Mouse (Mus musculus) forebrain, embryonic 11.5 days (tissue): Measurements from ENCODE around the gene Bmp2k. TPM values are rescaled to one million over a fixed set of nuclear protein-coding genes. Genes with fewer than 3 reads are reported as not detected.

ENCODE experiments used
- ATAC-seq: fragments of 200-750 bp; cut with Nextera tagmentation; replicated peaks from 2 replicates; pipeline ENCODE4 v1.8.0; 2017; ENCODE audit warnings: moderate TSS enrichment; ENCODE audit not compliant: low FRiP score
- DNase-seq: peaks from one replicate; pipeline ENCODE4 v3.0.0-alpha.2; 2017; ENCODE audit warnings: low spot score
- H3K27ac ChIP-seq: fragments of 300-500 bp; sonication (generic); 2 replicates; pipeline ENCODE4 v1.5.1; 2014; ENCODE audit warnings: low read depth, low read length
- H3K27me3 ChIP-seq: fragments of 300-500 bp; sonication (generic); 2 replicates; pipeline ENCODE4 v1.6.1; 2014; ENCODE audit warnings: mild to moderate bottlenecking, low read length, mixed read lengths; ENCODE audit not compliant: control insufficient read depth, insufficient read depth
- H3K36me3 ChIP-seq: fragments of 300-500 bp; sonication (generic); 2 replicates; pipeline ENCODE4 v1.6.1; 2014; ENCODE audit warnings: mild to moderate bottlenecking, low read length, moderate library complexity, mixed read lengths; ENCODE audit not compliant: control insufficient read depth, insufficient read depth
- H3K4me1 ChIP-seq: fragments of 300-500 bp; sonication (generic); replicated peaks from 2 replicates; pipeline ENCODE4 v1.6.1; 2014; ENCODE audit warnings: low read length, mixed read lengths; ENCODE audit not compliant: control insufficient read depth, insufficient read depth
- H3K4me2 ChIP-seq: fragments of 300-500 bp; sonication (generic); 2 replicates; pipeline ENCODE4 v1.6.1; 2014; ENCODE audit warnings: low read depth, mild to moderate bottlenecking, low read length, moderate library complexity, mixed read lengths; ENCODE audit not compliant: severe bottlenecking
- H3K4me3 ChIP-seq: fragments of 300-500 bp; sonication (generic); 2 replicates; pipeline ENCODE4 v1.5.1; 2014; ENCODE audit warnings: low read depth, low read length
- H3K9ac ChIP-seq: fragments of 300-500 bp; sonication (generic); 2 replicates; pipeline ENCODE4 v1.6.1; 2014; ENCODE audit warnings: low read length
- H3K9me3 ChIP-seq: fragments of 300-500 bp; sonication (generic); 2 replicates; pipeline ENCODE4 v1.6.1; 2016; ENCODE audit warnings: low read length, mixed read lengths; ENCODE audit not compliant: control insufficient read depth
- WGBS: fragments of 180-500 bp; shearing (Covaris S2); extraction: QIAGEN DNeasy Blood & Tissue Kit; methylation state at CpG from one replicate; pipeline ENCODE4 v1.1.7; 2014; 5-methylcytosine and 5-hydroxymethylcytosine counted together
- polyA plus RNA-seq: library from polyadenylated mRNA; unstranded; fragments of >200 nt; fragmentation: Nextera tagmentation; extraction: Ambion mirVana; gene quantifications from 2 replicates; pipeline ENCODE4 v1.2.1, GENCODE M21; 2014

Gene Bmp2k
- polyA plus RNA-seq, 1 experiment from 2014 or later: 10.2 TPM

GRCm38 (mm10) chr5:96956926-96957325 lies 40.6 kb upstream of the Bmp2k start:
- WGBS: 34% methylated on average over 3 of the region's 3 CpGs

DNA sequence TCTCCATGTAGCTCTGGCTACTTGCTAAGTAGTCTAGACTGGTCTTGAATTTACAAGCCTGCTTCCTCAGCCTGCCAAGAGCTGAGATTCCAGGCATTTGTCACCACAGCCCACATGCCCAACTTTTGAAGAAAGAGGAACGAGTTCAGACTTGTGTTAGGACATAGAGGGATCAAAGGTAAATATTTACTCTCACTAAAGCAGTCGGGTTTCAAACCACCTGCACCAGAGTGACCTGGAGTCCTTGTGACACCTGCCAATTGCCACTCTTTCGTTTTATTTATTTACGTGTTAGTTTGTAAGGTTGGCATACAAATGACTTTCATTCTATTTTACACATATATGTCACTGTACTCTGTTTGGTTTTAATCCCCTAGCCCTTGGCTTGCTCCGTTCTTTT lies 36.4 kb upstream of the Bmp2k start:
- Histone ChIP-seq H3K4me2 (no peak overlapping the region), H3K9me3 (no peaks in the 10 kb centered on the region), H3K4me3 (no peak overlapping the region), H3K4me1 (peaks cover 2% of the 10 kb centered on the region; the same call in 1 of the 2 replicates), H3K9ac (no peak overlapping the region), H3K27ac (no peak overlapping the region), H3K27me3 (no peaks in the 10 kb centered on the region), H3K36me3 (no peaks in the 10 kb centered on the region)
- no peak for ATAC-seq
- no peak for DNase-seq
- 84% methylated on average over 5 of the region's 5 CpGs for WGBS

More at GRCm38 (mm10) chr5:96956926-96957325, 40.6 kb upstream of the Bmp2k start:
- no peak overlapping the region for H3K9ac ChIP-seq
- ATAC-seq (no peak), DNase-seq (no peak)
- H3K27me3 ChIP-seq: no peaks in the 10 kb centered on the region
- no peak overlapping the region for H3K4me2 ChIP-seq
- H3K27ac ChIP-seq: no peak overlapping the region
- no peaks in the 10 kb centered on the region for H3K9me3 ChIP-seq
- no peaks in the 10 kb centered on the region for H3K36me3 ChIP-seq
- H3K4me1 ChIP-seq: no peaks in the 10 kb centered on the region; the same call in 1 of the 2 replicates
- H3K4me3 ChIP-seq: no peak overlapping the region

DNA sequence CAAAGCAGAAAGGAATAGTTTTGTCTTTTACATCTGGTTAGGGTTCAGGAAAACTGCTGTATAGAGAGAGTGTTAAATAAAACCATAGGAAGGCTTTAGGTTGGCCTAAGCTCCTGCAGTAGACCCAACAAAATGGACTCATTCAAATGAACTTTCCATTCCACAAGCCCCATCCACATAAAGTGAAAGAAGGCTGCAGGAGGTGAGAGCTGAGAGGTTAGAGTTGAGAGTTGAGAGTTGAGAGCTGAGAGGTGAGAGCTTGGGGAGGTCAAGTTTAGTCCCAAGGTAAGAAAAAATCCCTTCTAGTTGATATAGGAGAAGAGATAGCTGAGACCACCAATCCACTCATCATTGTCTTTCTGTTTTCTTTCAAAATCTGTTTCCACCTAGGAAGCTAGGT lies 35.6 kb upstream of the Bmp2k start:
- no peak overlapping the region for H3K4me3 ChIP-seq
- no peak overlapping the region for H3K4me2 ChIP-seq
- no peak overlapping the region for H3K27ac ChIP-seq
- no peak for ATAC-seq
- peaks cover 2% of the 10 kb centered on the region; the same call in 1 of the 2 replicates for H3K4me1 ChIP-seq
- H3K9me3 ChIP-seq: no peaks in the 10 kb centered on the region
- H3K36me3 ChIP-seq: no peaks in the 10 kb centered on the region
- no peaks in the 10 kb centered on the region for H3K27me3 ChIP-seq
- no peak overlapping the region for H3K9ac ChIP-seq
- no peak for DNase-seq

DNA sequence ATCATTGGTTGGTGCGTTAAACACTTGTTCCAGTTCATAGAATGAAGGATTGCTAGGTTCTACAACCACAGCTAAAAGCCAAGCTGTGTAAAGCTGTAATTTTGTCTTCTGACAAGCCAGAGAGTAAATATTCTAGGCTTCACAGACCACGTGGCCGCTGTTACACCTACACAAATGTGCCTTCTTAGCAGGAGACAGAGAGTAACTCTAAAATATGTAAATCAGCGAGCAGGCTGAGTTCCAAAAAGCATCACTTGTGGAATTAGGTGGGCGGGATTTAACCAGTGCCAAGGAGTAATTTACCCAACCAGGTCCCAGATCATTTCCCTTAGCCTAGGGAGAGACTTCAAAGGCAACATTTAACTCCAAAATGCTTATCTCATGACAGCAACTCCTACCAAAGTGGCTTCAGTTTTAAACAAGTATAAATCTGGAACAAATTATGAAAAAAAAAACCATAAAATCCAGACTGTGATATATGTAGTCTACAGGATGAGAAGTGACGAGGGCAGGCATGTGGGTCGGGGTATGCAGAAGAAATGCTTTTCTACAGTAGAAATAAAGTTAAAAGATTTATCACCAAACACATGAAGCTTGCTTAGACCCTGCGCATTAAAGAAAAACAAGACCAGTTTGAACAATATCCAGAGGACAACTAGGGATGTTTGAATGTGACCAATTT lies 35.1 kb upstream of the Bmp2k start:
- no peak for ATAC-seq

GRCm38 (mm10) chr5:96962934-96963301 lies 34.6 kb upstream of the Bmp2k start:
- no peak overlapping the region for H3K27ac ChIP-seq
- 95% methylated on average over 6 of the region's 6 CpGs for WGBS

More for the DNA sequence above, 35.1 kb upstream of the Bmp2k start:
- Histone ChIP-seq H3K36me3 (no peaks in the 10 kb centered on the region), H3K4me1 (peaks cover 2% of the 10 kb centered on the region; the same call in 1 of the 2 replicates), H3K9me3 (no peaks in the 10 kb centered on the region), H3K4me2 (no peak overlapping the region), H3K9ac (no peak overlapping the region), H3K27me3 (no peaks in the 10 kb centered on the region), H3K27ac (no peak overlapping the region), H3K4me3 (no peak overlapping the region)
- 77% methylated on average over 8 of the region's 8 CpGs for WGBS
- DNase-seq: no peak

GRCm38 (mm10) chr5:96964062-96965028 lies 33.1 kb upstream of the Bmp2k start:
- peak overlapping the region; percentile 21; the same call in 1 of the 2 replicates for H3K4me2 ChIP-seq
- no peaks in the 10 kb centered on the region for H3K36me3 ChIP-seq
- H3K4me1 ChIP-seq: peaks cover 2% of the 10 kb centered on the region; the same call in 1 of the 2 replicates
- peak overlapping the region; percentile 2; the same call in 1 of the 2 replicates for H3K4me3 ChIP-seq
- H3K9me3 ChIP-seq: no peaks in the 10 kb centered on the region
- H3K9ac ChIP-seq: no peak overlapping the region
- peak; percentile 63 for DNase-seq
- H3K27ac ChIP-seq: peak overlapping the region; percentile 39; the same call in 1 of the 2 replicates
- 2% methylated on average over 14 of the region's 14 CpGs for WGBS
- H3K27me3 ChIP-seq: no peaks in the 10 kb centered on the region
- peak; percentile 70 for ATAC-seq

More at GRCm38 (mm10) chr5:96962934-96963301, 34.6 kb upstream of the Bmp2k start:
- ATAC-seq: no peak
- Histone ChIP-seq H3K36me3 (no peaks in the 10 kb centered on the region), H3K4me2 (no peak overlapping the region), H3K27me3 (no peaks in the 10 kb centered on the region), H3K9ac (no peak overlapping the region), H3K9me3 (no peaks in the 10 kb centered on the region), H3K4me1 (peaks cover 2% of the 10 kb centered on the region; the same call in 1 of the 2 replicates), H3K4me3 (no peak overlapping the region)
- no peak for DNase-seq

DNA sequence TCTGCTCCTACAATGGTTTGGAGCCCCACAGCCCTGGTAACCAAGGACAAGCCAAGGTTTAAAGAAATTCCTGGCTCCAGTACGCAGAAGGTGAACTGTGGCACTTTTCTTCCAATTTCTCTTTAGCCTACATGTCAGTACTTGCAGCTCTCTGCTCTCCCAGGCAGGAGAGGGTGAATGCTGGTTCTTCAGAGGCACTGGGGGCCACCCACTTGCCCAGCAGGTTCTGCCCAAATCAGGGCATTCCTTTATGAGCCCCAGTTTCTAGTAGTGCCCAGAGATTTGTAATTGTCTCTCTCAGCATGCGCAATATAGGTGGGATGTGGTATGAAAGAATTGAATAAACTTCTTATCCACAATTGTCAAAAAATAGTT lies 32.5 kb upstream of the Bmp2k start:
- no peaks in the 10 kb centered on the region for H3K27me3 ChIP-seq
- WGBS: 39% methylated on average over 2 of the region's 2 CpGs
- DNase-seq: peak; percentile 49

GRCm38 (mm10) chr5:96965503-96965902 lies 32.0 kb upstream of the Bmp2k start:
- ATAC-seq (no peak), DNase-seq (no peak)
- Histone ChIP-seq H3K27me3 (no peaks in the 10 kb centered on the region), H3K4me3 (no peak overlapping the region), H3K27ac (no peak overlapping the region), H3K9me3 (no peaks in the 10 kb centered on the region), H3K4me2 (no peak overlapping the region), H3K4me1 (peaks cover 4% of the 10 kb centered on the region; the same call in 1 of the 2 replicates), H3K36me3 (no peaks in the 10 kb centered on the region), H3K9ac (no peak overlapping the region)
- 76% methylated on average over 2 of the region's 2 CpGs for WGBS

More for the DNA sequence above, 32.5 kb upstream of the Bmp2k start:
- Histone ChIP-seq H3K36me3 (no peaks in the 10 kb centered on the region), H3K4me1 (peaks cover 4% of the 10 kb centered on the region; the same call in 1 of the 2 replicates), H3K27ac (peak overlapping the region; percentile 39; the same call in 1 of the 2 replicates), H3K9me3 (no peaks in the 10 kb centered on the region), H3K4me3 (no peak overlapping the region), H3K9ac (no peak overlapping the region), H3K4me2 (peak overlapping the region; percentile 21; the same call in 1 of the 2 replicates)
- peak; percentile 31; the same call in 1 of the 2 replicates for ATAC-seq
